Mouse (Mus musculus) midbrain, embryonic 15.5 days (tissue): ENCODE results near the gene Itpr1. TPM values are rescaled to one million over a fixed set of nuclear protein-coding genes. Genes with fewer than 3 reads are reported as not detected.

ENCODE experiments used
- ATAC-seq: fragments of 200-750 bp; cut with Nextera tagmentation; replicated peaks from 2 replicates; pipeline ENCODE4 v1.8.0; 2017; ENCODE audit warnings: moderate TSS enrichment
- H3K27ac ChIP-seq: fragments of 300-500 bp; sonication (generic); 2 replicates; pipeline ENCODE4 v1.5.1; 2015; ENCODE audit warnings: mild to moderate bottlenecking, inconsistent platforms
- H3K27me3 ChIP-seq: fragments of 300-500 bp; sonication (generic); replicated peaks from 2 replicates; pipeline ENCODE4 v1.6.1; 2015; ENCODE audit warnings: inconsistent platforms
- H3K36me3 ChIP-seq: fragments of 300-500 bp; sonication (generic); replicated peaks from 2 replicates; pipeline ENCODE4 v1.6.1; 2015; ENCODE audit warnings: inconsistent platforms
- H3K4me1 ChIP-seq: fragments of 300-500 bp; sonication (generic); 2 replicates; pipeline ENCODE4 v1.6.1; 2015; ENCODE audit warnings: inconsistent platforms
- H3K4me2 ChIP-seq: fragments of 300-500 bp; sonication (generic); 2 replicates; pipeline ENCODE4 v1.6.1; 2015; ENCODE audit warnings: inconsistent platforms, mild to moderate bottlenecking, moderate library complexity
- H3K4me3 ChIP-seq: fragments of 300-500 bp; sonication (generic); 2 replicates; pipeline ENCODE4 v1.5.1; 2015; ENCODE audit warnings: mild to moderate bottlenecking, inconsistent platforms
- H3K9ac ChIP-seq: fragments of 300-500 bp; sonication (generic); 2 replicates; pipeline ENCODE4 v1.6.1; 2015; ENCODE audit warnings: mild to moderate bottlenecking, inconsistent platforms
- H3K9me3 ChIP-seq: fragments of 300-500 bp; sonication (generic); 2 replicates; pipeline ENCODE4 v1.6.1; 2016; ENCODE audit warnings: inconsistent platforms
- WGBS: fragments of 180-500 bp; shearing (Covaris S2); methylation state at CpG from one replicate; pipeline ENCODE4 v1.1.7; 2015; ENCODE audit warnings: mixed read lengths; 5-methylcytosine and 5-hydroxymethylcytosine counted together
- polyA plus RNA-seq: library from polyadenylated mRNA; unstranded; fragments of >200 nt; fragmentation: Nextera tagmentation; extraction: Ambion mirVana; gene quantifications from 2 replicates; pipeline ENCODE4 v1.2.1, GENCODE M21; 2015

The Itpr1 gene
- polyA plus RNA-seq, 1 experiment from 2014 or later = 4.7 TPM

GRCm38 (mm10) chr6:108274364-108275084 is 61.6 kb downstream of the Itpr1 start:
- no peak for ATAC-seq
- Histone ChIP-seq H3K4me1 (no peaks in the 10 kb centered on the region), H3K27ac (no peak overlapping the region), H3K9me3 (no peaks in the 10 kb centered on the region), H3K36me3 (no peaks in the 10 kb centered on the region), H3K4me2 (no peak overlapping the region), H3K27me3 (no peaks in the 10 kb centered on the region), H3K4me3 (no peak overlapping the region), H3K9ac (no peak overlapping the region)
- 70% methylated on average over 10 of the region's 10 CpGs for WGBS

GRCm38 (mm10) chr6:108276880-108277507 is 64.1 kb downstream of the Itpr1 start:
- H3K4me3 ChIP-seq = no peak overlapping the region
- no peaks in the 10 kb centered on the region for H3K27me3 ChIP-seq
- H3K9me3 ChIP-seq = no peaks in the 10 kb centered on the region
- H3K4me2 ChIP-seq = no peak overlapping the region
- WGBS = 87% methylated on average over 12 of the region's 12 CpGs
- no peak overlapping the region for H3K9ac ChIP-seq
- no peaks in the 10 kb centered on the region for H3K36me3 ChIP-seq
- no peaks in the 10 kb centered on the region for H3K4me1 ChIP-seq
- no peak for ATAC-seq
- no peak overlapping the region for H3K27ac ChIP-seq

DNA sequence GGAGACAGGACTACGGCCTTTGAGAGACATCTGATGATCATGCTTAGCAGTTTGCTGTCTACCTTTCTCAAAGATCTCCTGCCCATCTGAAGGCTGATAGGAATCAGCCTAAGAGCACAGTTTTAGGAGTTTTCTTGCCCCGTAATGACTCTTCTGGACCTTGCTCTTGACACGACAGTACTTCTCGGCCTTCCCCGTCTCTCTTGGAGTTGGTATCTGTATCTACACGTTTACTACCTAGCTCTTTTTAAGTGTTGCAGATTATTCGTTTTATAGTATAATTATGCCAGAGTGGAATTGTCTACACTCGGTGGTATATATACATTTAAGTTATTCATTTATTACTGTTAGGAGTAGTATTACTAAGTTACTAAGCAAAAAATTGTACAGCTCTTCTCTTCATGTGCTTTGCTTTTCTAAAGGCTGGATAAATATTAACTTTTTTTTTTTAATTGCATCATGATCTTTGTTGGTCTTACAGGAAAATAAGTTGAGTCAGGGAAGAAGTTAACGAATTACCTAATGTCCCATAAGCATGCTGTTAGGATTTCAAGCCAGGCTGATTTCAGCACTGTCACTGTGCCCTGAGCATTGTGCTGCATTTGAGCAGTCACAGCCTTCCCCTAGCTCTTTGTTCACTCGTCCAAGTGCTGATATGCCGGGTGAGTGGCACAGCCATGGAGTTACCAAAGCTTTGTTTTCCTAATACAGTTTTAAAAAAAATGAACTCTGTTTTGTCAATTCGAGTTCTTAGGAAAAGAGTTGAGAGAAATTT is 64.9 kb downstream of the Itpr1 start:
- no peaks in the 10 kb centered on the region for H3K36me3 ChIP-seq
- no peaks in the 10 kb centered on the region for H3K9me3 ChIP-seq
- no peaks in the 10 kb centered on the region for H3K27me3 ChIP-seq
- H3K4me3 ChIP-seq = no peak overlapping the region
- H3K4me2 ChIP-seq = no peak overlapping the region
- no peak for ATAC-seq
- H3K4me1 ChIP-seq = no peaks in the 10 kb centered on the region
- 88% methylated on average over 12 of the region's 12 CpGs for whole genome bisulfite sequencing
- H3K9ac ChIP-seq = no peak overlapping the region
- no peak overlapping the region for H3K27ac ChIP-seq

- no peak overlapping the region for H3K27ac ChIP-seq
- H3K27me3 ChIP-seq = no peaks in the 10 kb centered on the region
- 95% methylated on average over 11 of the region's 11 CpGs for WGBS
- ATAC-seq = no peak
- H3K9ac ChIP-seq = no peak overlapping the region
- no peaks in the 10 kb centered on the region for H3K9me3 ChIP-seq
- no peak overlapping the region for H3K4me2 ChIP-seq
- no peak overlapping the region for H3K4me3 ChIP-seq
- H3K4me1 ChIP-seq = no peaks in the 10 kb centered on the region
- no peaks in the 10 kb centered on the region for H3K36me3 ChIP-seq
Measured at GRCm38 (mm10) chr6:108278826-108279630, 66.1 kb downstream of the Itpr1 start.

- H3K9me3 ChIP-seq = no peaks in the 10 kb centered on the region
- no peaks in the 10 kb centered on the region for H3K4me1 ChIP-seq
- H3K4me2 ChIP-seq = no peak overlapping the region
- no peak overlapping the region for H3K27ac ChIP-seq
- WGBS = 90% methylated on average over 4 of the region's 4 CpGs
- H3K36me3 ChIP-seq = no peaks in the 10 kb centered on the region
- H3K9ac ChIP-seq = no peak overlapping the region
- no peaks in the 10 kb centered on the region for H3K27me3 ChIP-seq
- no peak overlapping the region for H3K4me3 ChIP-seq
- ATAC-seq = no peak
Measured at GRCm38 (mm10) chr6:108282131-108282530, 69.2 kb downstream of the Itpr1 start.

DNA sequence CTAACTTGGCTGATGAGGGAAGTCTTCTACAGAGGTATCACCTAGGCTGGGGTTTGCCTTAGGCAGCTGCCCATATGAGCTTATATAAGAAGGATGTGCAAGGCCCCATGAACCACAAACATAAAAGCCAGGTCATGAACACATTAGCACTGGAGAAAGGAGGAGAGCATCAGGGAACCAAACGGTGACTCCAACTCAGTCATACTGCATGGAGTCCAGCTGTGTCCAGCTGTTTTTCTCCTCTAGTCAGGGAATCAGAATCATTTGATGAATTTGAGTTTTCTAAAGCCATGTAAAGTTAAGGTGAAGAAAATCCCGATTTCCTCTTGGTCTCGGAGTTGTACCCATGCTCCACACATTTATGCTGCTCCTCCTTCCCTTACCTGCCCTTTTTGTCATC is 69.7 kb downstream of the Itpr1 start:
- H3K4me1 ChIP-seq = no peaks in the 10 kb centered on the region
- ATAC-seq = no peak
- H3K27me3 ChIP-seq = no peaks in the 10 kb centered on the region
- H3K4me2 ChIP-seq = no peak overlapping the region
- no peaks in the 10 kb centered on the region for H3K9me3 ChIP-seq
- no peaks in the 10 kb centered on the region for H3K36me3 ChIP-seq
- H3K27ac ChIP-seq = no peak overlapping the region
- WGBS = 90% methylated on average over 3 of the region's 3 CpGs
- no peak overlapping the region for H3K4me3 ChIP-seq
- H3K9ac ChIP-seq = no peak overlapping the region

- no peak overlapping the region for H3K27ac ChIP-seq
- no peaks in the 10 kb centered on the region for H3K27me3 ChIP-seq
- no peaks in the 10 kb centered on the region for H3K4me1 ChIP-seq
- no peak for ATAC-seq
- no peak overlapping the region for H3K4me3 ChIP-seq
- 94% methylated on average over 3 of the region's 3 CpGs for WGBS
- H3K9ac ChIP-seq = no peak overlapping the region
- H3K4me2 ChIP-seq = no peak overlapping the region
- no peaks in the 10 kb centered on the region for H3K36me3 ChIP-seq
- no peaks in the 10 kb centered on the region for H3K9me3 ChIP-seq
Measured at GRCm38 (mm10) chr6:108284688-108285087, 71.8 kb downstream of the Itpr1 start.

- Histone ChIP-seq H3K4me1 (no peaks in the 10 kb centered on the region), H3K36me3 (no peaks in the 10 kb centered on the region), H3K9me3 (no peaks in the 10 kb centered on the region), H3K27me3 (no peaks in the 10 kb centered on the region), H3K9ac (no peak overlapping the region), H3K4me3 (no peak overlapping the region), H3K27ac (no peak overlapping the region), H3K4me2 (no peak overlapping the region)
- ATAC-seq = no peak
- 66% methylated on average over 3 of the region's 3 CpGs for WGBS
Measured at GRCm38 (mm10) chr6:108288979-108289378, 76.1 kb downstream of the Itpr1 start.

DNA sequence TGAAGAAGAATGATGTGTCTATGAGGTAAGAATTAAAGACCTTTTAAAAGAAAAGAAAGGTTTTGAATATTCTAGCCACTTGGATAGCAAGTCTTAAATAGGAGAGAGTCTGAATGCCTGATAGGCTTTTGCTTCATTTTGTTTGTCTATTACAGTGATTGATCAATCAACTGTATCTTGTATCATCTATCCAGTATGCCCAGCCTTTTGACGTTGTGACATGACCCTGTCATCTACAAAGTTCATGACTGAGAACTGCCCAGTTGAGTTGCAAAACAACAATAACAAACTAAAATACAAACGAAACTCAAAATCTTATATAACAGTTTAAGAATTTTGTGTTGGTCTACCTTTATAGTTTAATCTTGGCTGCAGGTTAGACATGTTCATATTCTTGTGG is 78.1 kb downstream of the Itpr1 start:
- Histone ChIP-seq H3K9ac (no peak overlapping the region), H3K27ac (no peak overlapping the region), H3K36me3 (no peaks in the 10 kb centered on the region), H3K27me3 (no peaks in the 10 kb centered on the region), H3K4me3 (no peak overlapping the region), H3K9me3 (no peaks in the 10 kb centered on the region), H3K4me1 (no peaks in the 10 kb centered on the region), H3K4me2 (no peak overlapping the region)
- 91% methylated on average over 2 of the region's 2 CpGs for WGBS
- ATAC-seq = no peak

GRCm38 (mm10) chr6:108291556-108291955 is 78.7 kb downstream of the Itpr1 start:
- Histone ChIP-seq H3K4me1 (no peaks in the 10 kb centered on the region), H3K4me3 (no peak overlapping the region), H3K9ac (no peak overlapping the region), H3K27me3 (no peaks in the 10 kb centered on the region), H3K9me3 (no peaks in the 10 kb centered on the region), H3K4me2 (no peak overlapping the region), H3K27ac (no peak overlapping the region), H3K36me3 (no peaks in the 10 kb centered on the region)
- ATAC-seq = no peak
- 93% methylated on average over 3 of the region's 3 CpGs for WGBS

DNA sequence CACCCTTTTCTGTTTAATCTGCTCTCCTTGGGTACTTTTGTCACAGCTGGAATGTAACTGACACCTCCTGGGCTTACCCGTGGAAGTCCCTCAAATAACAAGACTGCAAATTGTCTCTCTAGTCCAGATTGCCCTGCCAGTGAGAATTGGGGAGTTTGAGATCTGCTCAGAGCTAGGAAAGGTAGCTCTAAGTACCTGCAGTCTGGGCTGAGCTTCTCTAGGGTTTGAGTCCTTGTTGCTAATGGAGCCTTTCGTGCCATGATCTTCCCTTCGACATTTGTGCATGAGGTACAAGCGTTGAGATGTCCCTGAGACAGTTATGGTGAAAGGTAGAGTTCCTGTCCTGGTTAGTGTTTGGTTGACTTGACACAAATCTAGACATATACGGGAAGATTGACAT is 89.0 kb downstream of the Itpr1 start:
- ATAC-seq = no peak
- Histone ChIP-seq H3K9ac (no peak overlapping the region), H3K36me3 (no peaks in the 10 kb centered on the region), H3K4me3 (no peak overlapping the region), H3K27ac (no peak overlapping the region), H3K27me3 (no peaks in the 10 kb centered on the region), H3K4me1 (no peaks in the 10 kb centered on the region), H3K4me2 (no peak overlapping the region), H3K9me3 (no peaks in the 10 kb centered on the region)
- 82% methylated on average over 5 of the region's 5 CpGs for WGBS
